Mouse (Mus musculus): ENCODE measurements around the gene Ciz1. TPM values are rescaled to one million over a fixed set of nuclear protein-coding genes. Genes with fewer than 3 reads are reported as not detected.

The Ciz1 gene
- polyA plus RNA-seq, 1 experiment from 2014 or later: 38.4 TPM

DNA sequence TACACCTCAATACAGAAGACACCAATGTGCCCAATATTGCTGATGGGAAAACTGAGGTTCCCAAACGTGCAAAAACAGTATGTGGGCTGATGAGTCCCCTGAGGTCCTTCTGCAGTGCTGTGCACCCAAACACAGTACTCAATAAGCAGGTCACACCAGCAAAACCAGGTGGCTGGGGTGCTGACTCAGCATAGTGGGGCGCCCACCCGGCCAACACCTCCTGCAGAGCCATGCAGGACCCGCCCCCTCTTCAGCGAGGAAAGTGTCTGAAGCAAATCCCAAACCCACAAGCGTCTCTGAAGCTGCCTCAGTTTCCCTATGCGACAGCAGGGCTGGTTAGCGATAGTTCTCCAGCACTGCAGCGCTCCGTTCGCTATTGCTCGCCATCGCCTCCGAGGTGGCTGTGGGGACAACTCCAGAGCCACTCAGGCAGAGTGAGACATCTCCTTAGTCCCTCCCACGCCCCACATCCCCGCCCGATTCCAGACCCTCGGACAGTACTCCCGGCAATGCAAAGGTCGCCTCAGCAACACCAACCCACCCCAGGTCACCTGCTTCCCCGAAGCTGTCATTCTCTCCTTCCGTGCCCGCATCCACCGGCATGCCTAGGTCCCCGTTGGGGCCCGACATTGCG lies 29.1 kb downstream of the Ciz1 start:
- peak; percentile 55 for ATAC-seq (replicated peaks; ENCODE audit: extremely low read depth, insufficient read depth, low FRiP score)
- H3K4me2 ChIP-seq (ENCODE audit: low read depth, low read length): peak overlapping the region; percentile 99
- H3K9ac ChIP-seq (ENCODE audit: low read length): peak overlapping the region; percentile 79
- peaks cover 7% of the 10 kb centered on the region for H3K4me1 ChIP-seq (ENCODE audit: control insufficient read depth, insufficient read depth, low read length)
- H3K36me3 ChIP-seq (ENCODE audit: control insufficient read depth, insufficient read depth): peaks cover 27% of the 10 kb centered on the region
- peak overlapping the region; percentile 5; the same call in 1 of the 2 replicates for H3K27ac ChIP-seq (ENCODE audit: low read length)
- H3K9me3 ChIP-seq (replicated peaks; ENCODE audit: control insufficient read depth, low read length): no peaks in the 10 kb centered on the region
- no peaks in the 10 kb centered on the region for H3K27me3 ChIP-seq (ENCODE audit: control insufficient read depth, insufficient read depth, low read length)
- peak overlapping the region; percentile 75 for H3K4me3 ChIP-seq (ENCODE audit: low read length)
- under 1% methylated on average over 27 of the region's 27 CpGs for WGBS

DNA sequence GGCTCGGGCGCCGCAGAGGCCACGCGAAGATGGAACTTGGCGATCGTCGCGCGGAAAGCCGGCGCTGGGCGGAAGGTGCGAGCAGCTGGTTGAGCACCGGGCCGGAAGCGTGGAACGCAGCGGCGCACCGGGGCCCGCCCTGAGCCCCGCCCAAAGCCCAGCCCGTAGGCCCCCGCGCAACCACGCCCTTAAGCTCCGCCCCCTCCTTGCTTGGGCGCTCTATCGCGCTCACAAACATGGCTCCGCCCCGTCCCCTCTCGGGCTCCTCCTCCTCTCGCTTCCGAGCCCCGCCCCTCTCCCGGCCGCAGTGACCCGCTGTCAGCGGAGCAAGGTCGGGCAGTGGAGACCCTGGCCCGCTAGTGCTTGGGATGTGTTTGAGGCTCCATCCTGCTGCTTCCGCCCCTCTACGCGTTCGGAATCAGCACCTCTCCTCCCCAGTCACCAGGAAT lies 29.7 kb downstream of the Ciz1 start, which contains the start of gene 1110008P14Rik:
1110008P14Rik (minus strand) TSS at position 164 of the 449 bp plus-strand sequence.
- H3K27me3 ChIP-seq (ENCODE audit: control insufficient read depth, insufficient read depth, low read length): no peaks in the 10 kb centered on the region
- peak within 1 kb of the TSS; percentile 75 for H3K4me3 ChIP-seq (ENCODE audit: low read length)
- ATAC-seq (replicated peaks; ENCODE audit: extremely low read depth, insufficient read depth, low FRiP score): peak; percentile 96
- WGBS: under 1% methylated on average over 39 of the region's 47 CpGs
- H3K9ac ChIP-seq (ENCODE audit: low read length): peak within 1 kb of the TSS; percentile 79
- peaks cover 22% of the 10 kb centered on the region for H3K36me3 ChIP-seq (ENCODE audit: control insufficient read depth, insufficient read depth)
- H3K4me2 ChIP-seq (ENCODE audit: low read depth, low read length): peak within 1 kb of the TSS; percentile 99
- peak within 1 kb of the TSS; percentile 5 for H3K27ac ChIP-seq (ENCODE audit: low read length)
- peaks cover 7% of the 10 kb centered on the region for H3K4me1 ChIP-seq (ENCODE audit: control insufficient read depth, insufficient read depth, low read length)
- no peaks in the 10 kb centered on the region for H3K9me3 ChIP-seq (replicated peaks; ENCODE audit: control insufficient read depth, low read length)

DNA sequence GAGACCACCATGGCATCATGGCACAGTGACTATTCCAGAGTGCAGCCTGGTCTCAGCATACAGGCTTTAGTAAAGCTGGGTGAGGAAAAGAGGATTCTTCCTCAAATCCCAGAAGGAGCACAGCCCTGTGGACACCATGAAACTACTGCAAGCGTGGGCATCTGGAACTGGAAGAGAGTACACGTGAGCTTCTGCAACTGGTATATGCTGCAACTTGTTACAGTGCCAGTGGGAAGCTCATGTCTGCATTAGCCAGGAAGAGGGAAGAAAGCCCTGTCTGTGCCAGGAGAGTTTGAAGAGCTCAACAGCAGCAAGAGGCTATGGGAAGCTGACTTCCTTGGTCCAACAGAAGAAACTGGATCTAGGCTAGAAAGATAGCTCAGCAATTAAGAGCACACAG lies 30.6 kb downstream of the Ciz1 start:
- H3K4me2 ChIP-seq (ENCODE audit: low read depth, low read length): no peak overlapping the region
- no peaks in the 10 kb centered on the region for H3K9me3 ChIP-seq (replicated peaks; ENCODE audit: control insufficient read depth, low read length)
- WGBS: 83% methylated on average over 2 of the region's 2 CpGs
- no peak for ATAC-seq (replicated peaks; ENCODE audit: extremely low read depth, insufficient read depth, low FRiP score)
- H3K4me3 ChIP-seq (ENCODE audit: low read length): no peak overlapping the region
- H3K27ac ChIP-seq (ENCODE audit: low read length): no peak overlapping the region
- H3K27me3 ChIP-seq (ENCODE audit: control insufficient read depth, insufficient read depth, low read length): 0 out of 2 replicates have a peak, but pooled peaks cover 3% of the 10 kb centered on the region
- no peak overlapping the region; the same call in 1 of the 2 replicates for H3K9ac ChIP-seq (ENCODE audit: low read length)
- H3K4me1 ChIP-seq (ENCODE audit: control insufficient read depth, insufficient read depth, low read length): peaks cover 7% of the 10 kb centered on the region
- H3K36me3 ChIP-seq (ENCODE audit: control insufficient read depth, insufficient read depth): peaks cover 14% of the 10 kb centered on the region

DNA sequence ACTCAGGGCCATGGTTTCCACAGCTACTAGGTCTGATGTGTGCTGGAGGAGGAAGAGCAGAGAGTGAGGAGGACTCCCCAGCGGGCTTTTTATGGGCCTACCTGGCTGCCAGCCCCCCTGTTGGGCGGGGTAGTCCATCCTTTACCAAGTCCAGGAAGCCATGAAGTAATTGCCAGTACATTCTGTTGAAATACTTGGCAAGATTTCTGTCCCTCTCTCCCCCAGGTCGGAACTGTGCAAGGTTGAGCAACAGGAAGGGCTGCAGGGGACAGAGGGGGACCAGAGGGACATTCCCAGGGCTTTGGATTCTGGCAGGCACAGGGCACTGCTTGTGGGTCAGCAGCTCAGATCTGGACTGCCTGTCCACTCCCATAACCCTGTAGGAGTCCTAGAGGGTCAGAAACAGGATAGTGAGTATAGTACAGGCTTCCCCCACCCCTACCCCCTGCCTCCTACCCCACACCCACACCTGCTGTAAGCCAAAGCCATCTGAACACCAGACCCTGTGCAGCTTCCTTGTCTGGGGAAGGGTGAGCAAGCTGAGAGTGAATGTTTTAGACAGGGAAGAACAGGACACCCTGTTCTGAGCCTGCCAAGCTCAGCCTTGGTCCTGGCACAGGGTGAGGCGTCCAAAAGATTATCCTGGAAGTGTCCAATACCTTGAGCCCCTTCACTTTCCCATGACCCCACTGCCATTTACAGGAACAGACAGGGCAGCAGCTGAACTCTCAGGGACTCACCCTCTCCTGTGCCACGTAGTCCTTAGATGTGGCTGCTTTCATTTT lies 35.8 kb downstream of the Ciz1 start, which contains the start of gene Lcn2:
Lcn2 (minus strand) TSS at position 547 of the 785 bp plus-strand sequence.
- no peaks in the 10 kb centered on the region for H3K36me3 ChIP-seq (ENCODE audit: control insufficient read depth, insufficient read depth)
- 55% methylated on average over 5 of the region's 5 CpGs for WGBS
- H3K4me2 ChIP-seq (ENCODE audit: low read depth, low read length): no peak within 1 kb of the TSS
- no peak within 1 kb of the TSS for H3K9ac ChIP-seq (ENCODE audit: low read length)
- no peak for ATAC-seq (replicated peaks; ENCODE audit: extremely low read depth, insufficient read depth, low FRiP score)
- H3K4me1 ChIP-seq (ENCODE audit: control insufficient read depth, insufficient read depth, low read length): 0 out of 2 replicates have a peak, but pooled peaks cover 3% of the 10 kb centered on the region
- H3K27me3 ChIP-seq (ENCODE audit: control insufficient read depth, insufficient read depth, low read length): 0 out of 2 replicates have a peak, but pooled peaks cover 3% of the 10 kb centered on the region
- H3K9me3 ChIP-seq (replicated peaks; ENCODE audit: control insufficient read depth, low read length): no peaks in the 10 kb centered on the region
- H3K27ac ChIP-seq (ENCODE audit: low read length): no peak within 1 kb of the TSS
- H3K4me3 ChIP-seq (ENCODE audit: low read length): no peak within 1 kb of the TSS

DNA sequence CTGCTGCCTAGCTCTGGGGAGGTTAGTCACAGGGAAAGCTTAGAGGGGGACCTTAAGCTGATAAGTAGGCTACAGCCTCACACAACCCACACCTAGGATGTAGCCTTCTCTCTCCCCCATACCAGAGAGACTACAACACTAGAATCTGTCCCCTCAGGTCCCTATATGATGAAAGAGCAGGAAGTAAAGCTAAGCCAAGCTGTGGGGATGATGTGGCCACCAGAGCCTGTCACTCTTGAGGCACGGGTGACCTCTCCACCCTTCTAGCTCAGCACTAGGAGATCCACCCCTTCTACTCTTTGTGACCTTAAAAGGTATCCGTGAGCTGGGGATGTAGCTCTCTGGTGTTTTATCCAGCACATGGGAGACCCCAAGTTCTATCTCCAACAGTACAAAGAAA lies 37.0 kb downstream of the Ciz1 start:
- 65% methylated on average over 2 of the region's 2 CpGs for WGBS

DNA sequence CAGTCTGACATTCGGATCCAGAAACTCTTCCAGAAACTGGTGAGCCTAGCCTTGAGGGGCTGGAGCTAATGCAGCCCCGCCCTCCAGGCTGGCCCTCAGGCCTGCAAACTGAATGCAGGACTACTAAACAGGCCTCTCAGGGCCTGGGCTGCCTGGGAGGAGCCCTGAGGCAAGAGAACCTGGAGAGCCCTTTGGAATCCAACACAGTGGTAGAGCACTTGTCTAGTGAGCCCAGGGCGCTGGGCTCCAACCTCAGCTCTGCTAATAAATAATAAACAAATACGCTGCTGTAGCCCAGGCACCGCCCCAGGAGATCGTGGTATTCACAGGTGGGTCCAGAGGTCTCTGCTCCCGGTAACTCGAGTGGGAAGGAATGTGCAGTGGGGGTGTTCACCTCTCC lies 38.7 kb downstream of the Ciz1 start:
- no peak overlapping the region for H3K4me3 ChIP-seq (ENCODE audit: low read length)
- H3K27ac ChIP-seq (ENCODE audit: low read length): no peak overlapping the region
- H3K36me3 ChIP-seq (ENCODE audit: control insufficient read depth, insufficient read depth): no peaks in the 10 kb centered on the region
- H3K9ac ChIP-seq (ENCODE audit: low read length): no peak overlapping the region
- WGBS: 68% methylated on average over 8 of the region's 8 CpGs
- H3K27me3 ChIP-seq (ENCODE audit: control insufficient read depth, insufficient read depth, low read length): 0 out of 2 replicates have a peak, but pooled peaks cover 3% of the 10 kb centered on the region
- ATAC-seq (replicated peaks; ENCODE audit: extremely low read depth, insufficient read depth, low FRiP score): no peak
- no peaks in the 10 kb centered on the region for H3K9me3 ChIP-seq (replicated peaks; ENCODE audit: control insufficient read depth, low read length)
- H3K4me2 ChIP-seq (ENCODE audit: low read depth, low read length): no peak overlapping the region
- 0 out of 2 replicates have a peak, but pooled peaks cover 3% of the 10 kb centered on the region for H3K4me1 ChIP-seq (ENCODE audit: control insufficient read depth, insufficient read depth, low read length)

More for the DNA sequence above, 37.0 kb downstream of the Ciz1 start:
- no peak overlapping the region for H3K27ac ChIP-seq (ENCODE audit: low read length)
- no peaks in the 10 kb centered on the region for H3K9me3 ChIP-seq (replicated peaks; ENCODE audit: control insufficient read depth, low read length)
- H3K4me1 ChIP-seq (ENCODE audit: control insufficient read depth, insufficient read depth, low read length): 0 out of 2 replicates have a peak, but pooled peaks cover 3% of the 10 kb centered on the region
- no peaks in the 10 kb centered on the region for H3K36me3 ChIP-seq (ENCODE audit: control insufficient read depth, insufficient read depth)
- H3K9ac ChIP-seq (ENCODE audit: low read length): no peak overlapping the region
- no peak overlapping the region for H3K4me2 ChIP-seq (ENCODE audit: low read depth, low read length)
- H3K4me3 ChIP-seq (ENCODE audit: low read length): no peak overlapping the region
- no peak for ATAC-seq (replicated peaks; ENCODE audit: extremely low read depth, insufficient read depth, low FRiP score)
- H3K27me3 ChIP-seq (ENCODE audit: control insufficient read depth, insufficient read depth, low read length): 0 out of 2 replicates have a peak, but pooled peaks cover 3% of the 10 kb centered on the region

DNA sequence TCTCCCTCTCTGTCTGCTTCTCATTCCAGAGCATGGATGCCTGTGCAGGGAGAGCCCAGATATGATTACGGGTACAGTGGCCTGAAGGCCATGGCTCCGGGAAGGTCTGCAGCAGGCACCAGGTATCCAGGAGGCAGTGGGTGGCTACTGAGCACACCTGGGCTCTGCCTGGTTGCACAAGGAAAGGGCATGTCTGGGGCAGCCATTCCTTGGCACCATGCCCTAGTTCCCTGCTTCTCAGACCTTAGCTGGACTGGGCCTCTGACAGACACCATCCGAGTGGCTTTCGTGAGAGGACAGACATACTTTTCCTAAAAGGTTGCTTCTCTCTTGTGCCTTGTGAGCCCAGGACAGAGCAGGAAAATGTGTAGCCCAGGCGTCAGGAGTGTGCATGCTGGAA lies 39.9 kb downstream of the Ciz1 start:
- H3K36me3 ChIP-seq (ENCODE audit: control insufficient read depth, insufficient read depth): no peaks in the 10 kb centered on the region
- no peak for ATAC-seq (replicated peaks; ENCODE audit: extremely low read depth, insufficient read depth, low FRiP score)
- peaks cover 5% of the 10 kb centered on the region for H3K4me1 ChIP-seq (ENCODE audit: control insufficient read depth, insufficient read depth, low read length)
- 54% methylated on average over 5 of the region's 5 CpGs for WGBS
- H3K4me2 ChIP-seq (ENCODE audit: low read depth, low read length): no peak overlapping the region
- H3K27me3 ChIP-seq (ENCODE audit: control insufficient read depth, insufficient read depth, low read length): 0 out of 2 replicates have a peak, but pooled peaks cover 1% of the 10 kb centered on the region
- H3K4me3 ChIP-seq (ENCODE audit: low read length): no peak overlapping the region
- H3K27ac ChIP-seq (ENCODE audit: low read length): no peak overlapping the region
- no peaks in the 10 kb centered on the region for H3K9me3 ChIP-seq (replicated peaks; ENCODE audit: control insufficient read depth, low read length)
- no peak overlapping the region for H3K9ac ChIP-seq (ENCODE audit: low read length)

DNA sequence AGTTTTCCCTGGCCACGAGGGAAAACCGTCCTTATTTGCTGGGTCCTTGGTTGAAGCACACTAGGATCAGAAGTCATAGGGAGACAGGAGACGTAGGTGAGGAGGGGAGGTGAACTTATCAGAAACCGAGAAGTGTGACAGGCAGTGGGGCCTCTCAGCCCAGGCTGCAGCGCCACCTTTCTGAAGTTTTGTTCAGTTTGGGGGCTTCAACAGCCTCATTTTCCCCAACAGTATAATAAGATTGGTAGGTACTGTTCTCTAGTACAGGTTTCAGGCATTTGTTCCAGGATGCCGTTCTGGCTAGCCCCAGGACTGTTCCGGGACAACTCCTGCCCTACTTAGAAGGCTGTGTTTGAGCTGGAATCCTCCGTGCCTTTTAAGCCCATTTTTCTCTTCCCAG lies 42.8 kb downstream of the Ciz1 start:
- Histone ChIP-seq H3K4me1 (ENCODE audit: control insufficient read depth, insufficient read depth, low read length) (peaks cover 14% of the 10 kb centered on the region), H3K27ac (ENCODE audit: low read length) (peak overlapping the region; percentile 90), H3K36me3 (ENCODE audit: control insufficient read depth, insufficient read depth) (no peaks in the 10 kb centered on the region), H3K4me3 (ENCODE audit: low read length) (peak overlapping the region; percentile 87), H3K9me3 (replicated peaks; ENCODE audit: control insufficient read depth, low read length) (no peaks in the 10 kb centered on the region), H3K27me3 (ENCODE audit: control insufficient read depth, insufficient read depth, low read length) (no peaks in the 10 kb centered on the region), H3K4me2 (ENCODE audit: low read depth, low read length) (peak overlapping the region; percentile 91), H3K9ac (ENCODE audit: low read length) (peak overlapping the region; percentile 91)
- no peak for ATAC-seq (replicated peaks; ENCODE audit: extremely low read depth, insufficient read depth, low FRiP score)
- WGBS: 5% methylated on average over 8 of the region's 8 CpGs

Data from heart, embryonic 16.5 days (tissue).